Mouse (Mus musculus) C2C12 (cell line): Measurements from ENCODE around the gene Lpp. TPM values are rescaled to one million over a fixed set of nuclear protein-coding genes. Genes with fewer than 3 reads are reported as not detected.

ENCODE experiments used
- H3K27me3 ChIP-seq: one replicate; pipeline ENCODE4 v1.6.1; 2011; ENCODE audit not compliant: control insufficient read depth, insufficient read depth, insufficient read length
- H3K36me3 ChIP-seq: one replicate; pipeline ENCODE4 v1.6.1; 2011; ENCODE audit not compliant: control insufficient read depth, insufficient read depth
- H3K4me3 ChIP-seq: one replicate; pipeline ENCODE4 v1.5.1; 2011; ENCODE audit warnings: mild to moderate bottlenecking, control low read depth; ENCODE audit not compliant: poor library complexity, insufficient read depth, severe bottlenecking
- H3K79me2 ChIP-seq: one replicate; pipeline ENCODE4 v1.6.1; 2011; ENCODE audit not compliant: control insufficient read depth, insufficient read depth
- H3K79me3 ChIP-seq: one replicate; pipeline ENCODE4 v1.6.1; 2011; ENCODE audit warnings: low read depth, control low read depth
- H3ac ChIP-seq: one replicate; pipeline ENCODE3; 2011; ENCODE audit warnings: low read depth; ENCODE audit not compliant: control insufficient read depth, insufficient read length
- CEBPB ChIP-seq: IDR thresholded peaks from one replicate; pipeline ENCODE4 v1.6.1; 2011; ENCODE audit warnings: low read depth, mild to moderate bottlenecking, control low read depth, moderate library complexity
- CTCF ChIP-seq: IDR thresholded peaks from one replicate; pipeline ENCODE4 v1.5.1; 2011; ENCODE audit not compliant: control insufficient read depth, insufficient read depth, insufficient read length
- FOSL1 ChIP-seq: IDR thresholded peaks from one replicate; pipeline ENCODE4 v1.8.0; 2011; ENCODE audit warnings: mild to moderate bottlenecking, low read length; ENCODE audit not compliant: poor library complexity, insufficient read depth, severe bottlenecking
- MAX ChIP-seq: IDR thresholded peaks from one replicate; pipeline ENCODE4 v1.6.1; 2011; ENCODE audit warnings: mild to moderate bottlenecking, control low read depth
- MYOD1 ChIP-seq: IDR thresholded peaks from one replicate; pipeline ENCODE4 v1.6.1; 2011; ENCODE audit warnings: low read depth; ENCODE audit not compliant: control insufficient read depth, insufficient read length
- MYOG ChIP-seq: IDR thresholded peaks from one replicate; pipeline ENCODE4 v1.6.1; 2011; ENCODE audit not compliant: control insufficient read depth, insufficient read length; ENCODE audit errors: extremely low read depth
- USF1 ChIP-seq: IDR thresholded peaks from one replicate; pipeline ENCODE4 v1.6.1; 2011; ENCODE audit warnings: low read depth, mild to moderate bottlenecking, control low read depth, moderate library complexity
- polyA plus RNA-seq: library from polyadenylated mRNA; unstranded; fragments of >200 nt; fragmentation: generic; extraction: Trizol; gene quantifications from one replicate; pipeline ENCODE4 v1.2.1, GENCODE M21; 2012; ENCODE audit warnings: missing spikeins

The Lpp gene
- polyA plus RNA-seq, 1 experiment, result 9.6 TPM

GRCm38 (mm10) chr16:24429691-24430090 lies 36.4 kb downstream of the Lpp start:
- no peaks in the 10 kb centered on the region for H3K36me3 ChIP-seq
- H3K4me3 ChIP-seq, result no peak overlapping the region
- H3K79me3 ChIP-seq, result peaks cover 47% of the 10 kb centered on the region
- no peak overlapping the region for H3ac ChIP-seq
- peaks cover 94% of the 10 kb centered on the region for H3K79me2 ChIP-seq
- no peak for TF ChIP-seq USF1
- TF ChIP-seq MAX, result no peak
- no peak for TF ChIP-seq MYOG
- TF ChIP-seq FOSL1, result no peak
- TF ChIP-seq CTCF, result no peak
- TF ChIP-seq MYOD1, result no peak
- TF ChIP-seq CEBPB, result no peak
- no peaks in the 10 kb centered on the region for H3K27me3 ChIP-seq

GRCm38 (mm10) chr16:24431808-24432207 lies 38.5 kb downstream of the Lpp start:
- Histone ChIP-seq H3ac (no peak overlapping the region), H3K36me3 (no peaks in the 10 kb centered on the region), H3K79me3 (peaks cover 53% of the 10 kb centered on the region), H3K79me2 (peaks cover 94% of the 10 kb centered on the region), H3K4me3 (no peak overlapping the region), H3K27me3 (no peaks in the 10 kb centered on the region)
- no peak for TF ChIP-seq FOSL1
- TF ChIP-seq MAX, result peak; percentile 74
- peak; percentile 91 for TF ChIP-seq USF1
- TF ChIP-seq MYOG, result no peak
- no peak for TF ChIP-seq CTCF
- TF ChIP-seq MYOD1, result peak; percentile 53
- no peak for TF ChIP-seq CEBPB

GRCm38 (mm10) chr16:24433563-24433962 lies 40.3 kb downstream of the Lpp start:
- Histone ChIP-seq H3K4me3 (no peak overlapping the region), H3K27me3 (no peaks in the 10 kb centered on the region), H3K36me3 (no peaks in the 10 kb centered on the region), H3K79me3 (peaks cover 63% of the 10 kb centered on the region), H3K79me2 (peaks cover 100% of the 10 kb centered on the region), H3ac (no peak overlapping the region)
- TF ChIP-seq CTCF (no peak), USF1 (no peak), CEBPB (no peak), MYOD1 (no peak), FOSL1 (no peak), MAX (no peak), MYOG (no peak)

- Histone ChIP-seq H3K36me3 (no peaks in the 10 kb centered on the region), H3K79me2 (peaks cover 100% of the 10 kb centered on the region), H3ac (no peak overlapping the region), H3K27me3 (no peaks in the 10 kb centered on the region), H3K79me3 (peaks cover 62% of the 10 kb centered on the region), H3K4me3 (no peak overlapping the region)
- TF ChIP-seq USF1, result no peak
- no peak for TF ChIP-seq CTCF
- no peak for TF ChIP-seq MYOD1
- TF ChIP-seq MAX, result no peak
- no peak for TF ChIP-seq FOSL1
- no peak for TF ChIP-seq CEBPB
- TF ChIP-seq MYOG, result no peak
These were observed 40.7 kb downstream of the Lpp start for GRCm38 (mm10) chr16:24434026-24434425.

- peaks cover 62% of the 10 kb centered on the region for H3K79me3 ChIP-seq
- no peaks in the 10 kb centered on the region for H3K27me3 ChIP-seq
- TF ChIP-seq CEBPB, result no peak
- no peak for TF ChIP-seq CTCF
- no peak for TF ChIP-seq MYOG
- TF ChIP-seq USF1, result no peak
- TF ChIP-seq MYOD1, result no peak
- no peaks in the 10 kb centered on the region for H3K36me3 ChIP-seq
- no peak overlapping the region for H3K4me3 ChIP-seq
- H3ac ChIP-seq, result no peak overlapping the region
- H3K79me2 ChIP-seq, result peaks cover 100% of the 10 kb centered on the region
These were observed 41.3 kb downstream of the Lpp start for GRCm38 (mm10) chr16:24434531-24435114.

GRCm38 (mm10) chr16:24435115-24435553 lies 41.8 kb downstream of the Lpp start:
- no peak for TF ChIP-seq CEBPB
- TF ChIP-seq MAX, result no peak
- TF ChIP-seq MYOD1, result no peak
- TF ChIP-seq USF1, result no peak
- TF ChIP-seq CTCF, result no peak
- no peak for TF ChIP-seq MYOG
- no peak for TF ChIP-seq FOSL1

More at GRCm38 (mm10) chr16:24435115-24435553, 41.8 kb downstream of the Lpp start:
- no peak overlapping the region for H3K4me3 ChIP-seq
- no peaks in the 10 kb centered on the region for H3K27me3 ChIP-seq
- H3K36me3 ChIP-seq, result no peaks in the 10 kb centered on the region
- peaks cover 60% of the 10 kb centered on the region for H3K79me3 ChIP-seq
- peaks cover 100% of the 10 kb centered on the region for H3K79me2 ChIP-seq
- H3ac ChIP-seq, result peak overlapping the region; percentile 14
